ENCODE assay signal across 15 mouse cellular contexts in the genomic region with DNA sequence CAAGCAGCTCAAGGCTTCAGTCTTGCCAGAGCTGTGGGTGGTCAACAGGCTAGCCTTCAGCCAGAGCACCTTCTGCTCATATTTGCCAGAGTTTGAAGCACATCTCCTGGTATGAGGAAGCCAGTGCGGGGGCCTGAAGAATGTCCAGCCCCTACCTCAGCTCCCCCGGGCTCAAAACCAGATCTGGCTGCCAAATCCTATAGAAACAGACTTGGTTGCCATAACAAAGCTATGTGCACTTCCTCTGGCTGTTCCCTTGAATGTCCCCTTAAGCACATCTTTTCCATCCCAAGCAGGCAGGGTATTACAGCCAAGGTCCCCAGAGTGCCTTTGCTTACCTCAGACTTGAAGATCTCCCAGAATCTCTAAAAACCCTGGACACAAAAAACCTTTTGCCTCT. TPM values are rescaled to one million over a fixed set of nuclear protein-coding genes. Genes with fewer than 3 reads are reported as not detected.
A peak's percentile ranks its signal among the peaks of the same experiment; 100 is the strongest.
DNase-seq lines count a peak whose midpoint lies in the region; ATAC-seq and TF ChIP-seq lines count a peak whose summit lies in the region.
"Had no signal": no experiment of that assay in that cellular context is flagged by ENCODE, and none has a peak within 500 bp of the region (broad histone marks: within the 10 kb centered on the region; RNA-seq: fewer than 3 reads in every experiment).

No protein-coding gene starts in this region.

- TF ChIP-seq CTCF in heart, postnatal 0 days (IDR thresholded peaks at IDR 0.05; ENCODE audit: low read depth): no peak

- H3K4me2 ChIP-seq in heart, postnatal 0 days (ENCODE audit: low read depth, low read length): no peak overlapping the region; the same call in 1 of the 2 replicates
- no peak overlapping the region for H3K4me2 ChIP-seq in heart, embryonic 11.5 days
- no peak overlapping the region for H3K4me2 ChIP-seq in lung, embryonic 16.5 days (ENCODE audit: low read depth, low read length)
- peak overlapping the region; percentile 22 for H3K4me2 ChIP-seq in intestine, embryonic 15.5 days (replicated peaks)
- H3K4me2 ChIP-seq in stomach, embryonic 16.5 days (ENCODE audit: low read depth, low read length): 0 out of 2 replicates have a peak overlapping the region, but pooled peaks have one; percentile 2

- peaks cover 16% of the 10 kb centered on the region for H3K4me1 ChIP-seq in heart, postnatal 0 days (ENCODE audit: control insufficient read depth, insufficient read depth)
- H3K4me1 ChIP-seq in heart, embryonic 11.5 days (ENCODE audit: control insufficient read depth, insufficient read depth, low read length): peaks cover 16% of the 10 kb centered on the region
- peaks cover 24% of the 10 kb centered on the region for H3K4me1 ChIP-seq in lung, embryonic 16.5 days (replicated peaks; ENCODE audit: control insufficient read depth, insufficient read depth, low read length)
- H3K4me1 ChIP-seq in intestine, embryonic 15.5 days (replicated peaks): peaks cover 29% of the 10 kb centered on the region
- H3K4me1 ChIP-seq in stomach, embryonic 16.5 days (ENCODE audit: control insufficient read depth, insufficient read depth, low read length): peaks cover 23% of the 10 kb centered on the region

- DNase-seq in heart, postnatal 0 days (ENCODE audit: low spot score): peak; percentile 67
- no peak for DNase-seq in lung, postnatal 14 days
- DNase-seq in left cerebral cortex, adult 9 months (ENCODE audit: low spot score in 2 of 2): no peak
- DNase-seq: cerebellum, adult 11 months; kidney, postnatal 10 days; lung, adult 18-20 months; right cerebral cortex, postnatal 25 days; thymus, postnatal 14 days had no signal

- no peak overlapping the region for H3K4me3 ChIP-seq in heart, postnatal 0 days (ENCODE audit: low read depth, low read length)
- H3K4me3 ChIP-seq in heart, embryonic 11.5 days (ENCODE audit: low read depth, low read length): no peak overlapping the region
- no peak overlapping the region for H3K4me3 ChIP-seq in lung, embryonic 16.5 days (ENCODE audit: low read length)
- H3K4me3 ChIP-seq in intestine, embryonic 15.5 days (replicated peaks): no peak overlapping the region
- no peak overlapping the region for H3K4me3 ChIP-seq in stomach, embryonic 16.5 days (replicated peaks; ENCODE audit: low read length)

- peak overlapping the region; percentile 58 for H3K27ac ChIP-seq in heart, postnatal 0 days (ENCODE audit: low read depth)
- no peak overlapping the region for H3K27ac ChIP-seq in heart, embryonic 11.5 days (ENCODE audit: low read depth, low read length)
- H3K27ac ChIP-seq in lung, embryonic 16.5 days (ENCODE audit: low read length): no peak overlapping the region
- peak overlapping the region; percentile 36; the same call in 1 of the 2 replicates for H3K27ac ChIP-seq in intestine, embryonic 15.5 days
- peak overlapping the region; percentile 43; the same call in 1 of the 2 replicates for H3K27ac ChIP-seq in stomach, embryonic 16.5 days (ENCODE audit: low read length)

- H3K9me3 ChIP-seq in heart, postnatal 0 days (replicated peaks; ENCODE audit: control insufficient read depth, low read length): no peaks in the 10 kb centered on the region
- H3K9me3 ChIP-seq in heart, embryonic 11.5 days (replicated peaks; ENCODE audit: control insufficient read depth, low read length): no peaks in the 10 kb centered on the region
- H3K9me3 ChIP-seq in lung, embryonic 16.5 days (ENCODE audit: control insufficient read depth, low read length): no peaks in the 10 kb centered on the region
- H3K9me3 ChIP-seq in intestine, embryonic 15.5 days: no peaks in the 10 kb centered on the region
- no peaks in the 10 kb centered on the region for H3K9me3 ChIP-seq in stomach, embryonic 16.5 days (replicated peaks; ENCODE audit: control insufficient read depth, low read length)

- H3K27me3 ChIP-seq in heart, postnatal 0 days (ENCODE audit: control insufficient read depth, insufficient read depth, low read length): no peaks in the 10 kb centered on the region
- H3K27me3 ChIP-seq in heart, embryonic 11.5 days (ENCODE audit: control insufficient read depth, insufficient read depth, low read length): no peaks in the 10 kb centered on the region
- no peaks in the 10 kb centered on the region for H3K27me3 ChIP-seq in lung, embryonic 16.5 days (ENCODE audit: control insufficient read depth, insufficient read depth, low read depth, low read length)
- H3K27me3 ChIP-seq in intestine, embryonic 15.5 days (replicated peaks): no peaks in the 10 kb centered on the region
- no peaks in the 10 kb centered on the region for H3K27me3 ChIP-seq in stomach, embryonic 16.5 days (ENCODE audit: control insufficient read depth, insufficient read depth, low read length)

- 27% methylated on average over 2 of the region's 2 CpGs for WGBS in heart, postnatal 0 days
- 75% methylated on average over 2 of the region's 2 CpGs for WGBS in heart, embryonic 11.5 days (ENCODE audit: insufficient replicate concordance)
- 59% methylated on average over 2 of the region's 2 CpGs for WGBS in lung, embryonic 16.5 days
- WGBS in intestine, embryonic 15.5 days: 42% methylated on average over 2 of the region's 2 CpGs
- 53% methylated on average over 2 of the region's 2 CpGs for WGBS in stomach, embryonic 16.5 days

- TF ChIP-seq EP300 in heart, postnatal 0 days (IDR thresholded peaks at IDR 0.05; ENCODE audit: low read depth): no peak

- ATAC-seq in heart, postnatal 0 days (ENCODE audit: insufficient read depth, low read depth): no peak
- no peak for ATAC-seq in heart, embryonic 11.5 days (replicated peaks; ENCODE audit: insufficient number of reproducible peaks, low FRiP score, low TSS enrichment)
- no peak for ATAC-seq in lung, embryonic 16.5 days (ENCODE audit: low read depth)
- ATAC-seq in intestine, embryonic 15.5 days: no peak
- no peak for ATAC-seq in stomach, embryonic 16.5 days (ENCODE audit: insufficient read depth, low FRiP score)
- ATAC-seq: CD4-positive, CD25-positive, alpha-beta regulatory T cell, adult 4 months had no signal

- 0 out of 2 replicates have a peak, but pooled peaks cover 3% of the 10 kb centered on the region for H3K36me3 ChIP-seq in heart, postnatal 0 days (replicated peaks; ENCODE audit: control insufficient read depth, insufficient read depth, low read length)
- H3K36me3 ChIP-seq in heart, embryonic 11.5 days (ENCODE audit: control insufficient read depth, insufficient read depth, low read length): peaks cover 7% of the 10 kb centered on the region
- H3K36me3 ChIP-seq in lung, embryonic 16.5 days (ENCODE audit: control insufficient read depth, insufficient read depth, low read length): peaks cover 6% of the 10 kb centered on the region
- no peaks in the 10 kb centered on the region for H3K36me3 ChIP-seq in intestine, embryonic 15.5 days
- 0 out of 2 replicates have a peak, but pooled peaks cover 2% of the 10 kb centered on the region for H3K36me3 ChIP-seq in stomach, embryonic 16.5 days (ENCODE audit: control insufficient read depth, insufficient read depth, low read length)

- 0 out of 2 replicates have a peak overlapping the region, but pooled peaks have one; percentile 13 for H3K9ac ChIP-seq in heart, postnatal 0 days (replicated peaks; ENCODE audit: low read depth, low read length)
- H3K9ac ChIP-seq in heart, embryonic 11.5 days (ENCODE audit: low read depth, low read length): no peak overlapping the region; the same call in 1 of the 2 replicates
- H3K9ac ChIP-seq in lung, embryonic 16.5 days (ENCODE audit: low read length): peak overlapping the region; percentile 27; the same call in 1 of the 2 replicates
- H3K9ac ChIP-seq in intestine, embryonic 15.5 days: 0 out of 2 replicates have a peak overlapping the region, but pooled peaks have one; percentile 17
- peak overlapping the region; percentile 43 for H3K9ac ChIP-seq in stomach, embryonic 16.5 days (ENCODE audit: low read length)

RNA-seq across cellular contexts. Expression of a gene that starts 3.0 kb away (rescaled TPM):
- 206 and 281 TPM in 2 replicates for total RNA-seq in heart, postnatal 0 days (2014; rRNA removed; ENCODE audit: low replicate concordance)
- polyA plus RNA-seq in heart, postnatal 0 days (2015; fragmentation: Nextera tagmentation; extraction: Ambion mirVana): 46.0 and 48.9 TPM in 2 replicates
- 72.3 and 80.1 TPM in 2 replicates for polyA plus RNA-seq in heart, embryonic 11.5 days (2014; fragmentation: Nextera tagmentation; extraction: Ambion mirVana)
- 90.9 and 93.5 TPM in 2 replicates for polyA plus RNA-seq in lung, embryonic 16.5 days (2015; fragmentation: Nextera tagmentation; extraction: Ambion mirVana)
- 81.6 and 89.3 TPM in 2 replicates for polyA plus RNA-seq in intestine, embryonic 15.5 days (2015; fragmentation: Nextera tagmentation; extraction: Ambion mirVana)
- polyA plus RNA-seq in stomach, embryonic 16.5 days (2015; fragmentation: Nextera tagmentation; extraction: Ambion mirVana): 80.6 and 104 TPM in 2 replicates

RNA-seq across cellular contexts. Expression of a gene that starts 9.3 kb away (rescaled TPM):
- 0.27 TPM in 1 of 2 replicates, not detected in the other for total RNA-seq in heart, postnatal 0 days (2014; rRNA removed; ENCODE audit: low replicate concordance)
- polyA plus RNA-seq in heart, postnatal 0 days (2015; fragmentation: Nextera tagmentation; extraction: Ambion mirVana): 0.46 and 0.54 TPM in 2 replicates
- 1.1 and 1.9 TPM in 2 replicates for polyA plus RNA-seq in heart, embryonic 11.5 days (2014; fragmentation: Nextera tagmentation; extraction: Ambion mirVana)
- 2.6 and 4.9 TPM in 2 replicates for polyA plus RNA-seq in lung, embryonic 16.5 days (2015; fragmentation: Nextera tagmentation; extraction: Ambion mirVana)
- polyA plus RNA-seq in intestine, embryonic 15.5 days (2015; fragmentation: Nextera tagmentation; extraction: Ambion mirVana): 5.2 and 8.7 TPM in 2 replicates
- 7.9 and 9.4 TPM in 2 replicates for polyA plus RNA-seq in stomach, embryonic 16.5 days (2015; fragmentation: Nextera tagmentation; extraction: Ambion mirVana)
- total RNA-seq: granulocyte monocyte progenitor cell, adult 5-6 weeks had no signal

RNA-seq across cellular contexts. Expression of a gene that starts 24.9 kb away (rescaled TPM):
- 44.5 and 57.5 TPM in 2 replicates for total RNA-seq in heart, postnatal 0 days (2014; rRNA removed; ENCODE audit: low replicate concordance)
- polyA plus RNA-seq in heart, postnatal 0 days (2015; fragmentation: Nextera tagmentation; extraction: Ambion mirVana): 7.1 and 9.8 TPM in 2 replicates
- polyA plus RNA-seq in heart, embryonic 11.5 days (2014; fragmentation: Nextera tagmentation; extraction: Ambion mirVana): 8.9 and 9.2 TPM in 2 replicates
- 21.6 and 23.6 TPM in 2 replicates for polyA plus RNA-seq in lung, embryonic 16.5 days (2015; fragmentation: Nextera tagmentation; extraction: Ambion mirVana)
- polyA plus RNA-seq in intestine, embryonic 15.5 days (2015; fragmentation: Nextera tagmentation; extraction: Ambion mirVana): 16.9 and 17.4 TPM in 2 replicates
- polyA plus RNA-seq in stomach, embryonic 16.5 days (2015; fragmentation: Nextera tagmentation; extraction: Ambion mirVana): 21.7 and 22.2 TPM in 2 replicates

RNA-seq across cellular contexts. Expression of a gene that starts 36.3 kb away (rescaled TPM):
- 0.11 TPM in 1 of 2 replicates, not detected in the other for total RNA-seq in heart, postnatal 0 days (2014; rRNA removed; ENCODE audit: low replicate concordance)
- polyA plus RNA-seq in heart, postnatal 0 days (2015; fragmentation: Nextera tagmentation; extraction: Ambion mirVana): 0.14 TPM in 2 replicates
- polyA plus RNA-seq in heart, embryonic 11.5 days (2014; fragmentation: Nextera tagmentation; extraction: Ambion mirVana): 0.40 and 0.49 TPM in 2 replicates
- polyA plus RNA-seq in lung, embryonic 16.5 days (2015; fragmentation: Nextera tagmentation; extraction: Ambion mirVana): 0.59 and 0.96 TPM in 2 replicates
- 1.5 and 1.8 TPM in 2 replicates for polyA plus RNA-seq in intestine, embryonic 15.5 days (2015; fragmentation: Nextera tagmentation; extraction: Ambion mirVana)
- polyA plus RNA-seq in stomach, embryonic 16.5 days (2015; fragmentation: Nextera tagmentation; extraction: Ambion mirVana): 1.5 and 2.3 TPM in 2 replicates
- total RNA-seq: common myeloid progenitor, adult 5-6 weeks; granulocyte monocyte progenitor cell, adult 5-6 weeks had no signal

RNA-seq across cellular contexts. Expression of a gene that starts 45.9 kb away (rescaled TPM):
- total RNA-seq in heart, postnatal 0 days (2014; rRNA removed; ENCODE audit: low replicate concordance): 12.4 and 44.9 TPM in 2 replicates
- polyA plus RNA-seq in heart, postnatal 0 days (2015; fragmentation: Nextera tagmentation; extraction: Ambion mirVana): 10.1 and 11.5 TPM in 2 replicates
- polyA plus RNA-seq in heart, embryonic 11.5 days (2014; fragmentation: Nextera tagmentation; extraction: Ambion mirVana): 17.5 and 20.9 TPM in 2 replicates
- polyA plus RNA-seq in lung, embryonic 16.5 days (2015; fragmentation: Nextera tagmentation; extraction: Ambion mirVana): 28.1 and 29.8 TPM in 2 replicates
- polyA plus RNA-seq in intestine, embryonic 15.5 days (2015; fragmentation: Nextera tagmentation; extraction: Ambion mirVana): 25.2 and 27.3 TPM in 2 replicates
- polyA plus RNA-seq in stomach, embryonic 16.5 days (2015; fragmentation: Nextera tagmentation; extraction: Ambion mirVana): 29.0 and 33.6 TPM in 2 replicates

Comparison
In these comparisons a context has a peak if more than half of its experiments do, and no peak if none do; other contexts are left out.
1. H3K27ac ChIP-seq: peak in heart, postnatal 0 days (single experiment), intestine, embryonic 15.5 days (single experiment) and stomach, embryonic 16.5 days (single experiment); none in heart, embryonic 11.5 days (single experiment) and lung, embryonic 16.5 days (single experiment).
2. H3K4me2 ChIP-seq: peak in intestine, embryonic 15.5 days (single experiment) and stomach, embryonic 16.5 days (single experiment); none in heart, postnatal 0 days (single experiment), heart, embryonic 11.5 days (single experiment) and lung, embryonic 16.5 days (single experiment).